16 mouse cellular contexts compared by ENCODE assay signal in the genomic region with DNA sequence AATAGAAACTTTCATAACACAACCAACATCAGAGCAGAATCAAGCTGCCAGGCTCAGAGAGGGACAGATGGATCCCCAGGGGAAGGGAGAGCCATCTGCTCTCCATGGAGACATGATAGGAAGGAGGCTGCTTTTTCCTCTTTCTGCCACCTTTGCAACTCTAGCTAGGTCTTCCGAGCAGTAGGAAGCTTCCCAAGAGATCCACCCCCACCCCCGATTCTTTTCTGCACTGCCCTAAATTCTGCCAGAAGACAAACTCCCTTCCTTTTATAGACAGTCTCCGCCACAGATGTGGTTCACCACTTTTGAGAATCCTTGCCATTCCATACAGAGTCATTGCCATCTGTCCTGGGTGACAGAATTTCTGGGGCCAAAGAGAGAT. TPM values are rescaled to one million over a fixed set of nuclear protein-coding genes. Genes with fewer than 3 reads are reported as not detected.
A peak's percentile ranks its signal among the peaks of the same experiment; 100 is the strongest.
DNase-seq lines count a peak whose midpoint lies in the region; ATAC-seq and TF ChIP-seq lines count a peak whose summit lies in the region.
"Had no signal": no experiment of that assay in that cellular context is flagged by ENCODE, and none has a peak within 500 bp of the region (broad histone marks: within the 10 kb centered on the region; RNA-seq: fewer than 3 reads in every experiment).

No protein-coding gene starts in this region.

- no peaks in the 10 kb centered on the region for H3K9me3 ChIP-seq in hindbrain, postnatal 0 days (ENCODE audit: low read length)
- peaks cover 14% of the 10 kb centered on the region; the same call in 1 of the 2 replicates for H3K9me3 ChIP-seq in hindbrain, embryonic 10.5 days
- H3K9me3 ChIP-seq: heart, embryonic 13.5 days; hindbrain, embryonic 15.5 days; limb, embryonic 15.5 days; midbrain, embryonic 13.5 days; neural tube, embryonic 13.5 days had no signal

- H3K4me3 ChIP-seq in hindbrain, postnatal 0 days (ENCODE audit: low read length), result no peak overlapping the region
- no peak overlapping the region for H3K4me3 ChIP-seq in hindbrain, embryonic 10.5 days
- no peak overlapping the region for H3K4me3 ChIP-seq in lung, adult 2 months (replicated peaks; ENCODE audit: extremely low read depth, low read depth, low read length)
- H3K4me3 ChIP-seq: heart, embryonic 13.5 days; hindbrain, embryonic 15.5 days; limb, embryonic 15.5 days; midbrain, embryonic 13.5 days; neural tube, embryonic 13.5 days had no signal

- DNase-seq in hindbrain, postnatal 0 days (ENCODE audit: low spot score), result peak; percentile 11
- no peak for DNase-seq in hindbrain, embryonic 10.5 days (ENCODE audit: low spot score)
- peak; percentile 45 to 60 for DNase-seq in cerebellum, postnatal 14 days
- DNase-seq in layer of hippocampus, adult 9-11 months, result peak; percentile 73
- peak; percentile 38 to 67 for DNase-seq in right cerebral cortex, postnatal 36 days (ENCODE audit: low spot score in 2 of 2)
- DNase-seq in gastrocnemius, postnatal 14 days, result no peak
- no peak for DNase-seq in lung, adult 2 months
- no peak for DNase-seq in kidney, postnatal 14 days
- DNase-seq: adrenal gland, postnatal 25 days had no signal

- no peak for ATAC-seq in hindbrain, postnatal 0 days
- ATAC-seq: midbrain, embryonic 13.5 days; Patski had no signal

- WGBS in hindbrain, postnatal 0 days, result 60% methylated on average over 3 of the region's 3 CpGs
- 64% methylated on average over 3 of the region's 3 CpGs for WGBS in hindbrain, embryonic 10.5 days
- WGBS in lung, adult 2 months, result 64% methylated on average over 3 of the region's 3 CpGs

- H3K4me2 ChIP-seq in hindbrain, postnatal 0 days (ENCODE audit: low read depth, low read length), result no peak overlapping the region
- H3K4me2 ChIP-seq: heart, embryonic 13.5 days; hindbrain, embryonic 15.5 days; limb, embryonic 15.5 days; midbrain, embryonic 13.5 days; neural tube, embryonic 13.5 days had no signal

- no peak overlapping the region for H3K27ac ChIP-seq in hindbrain, postnatal 0 days
- H3K27ac ChIP-seq in hindbrain, embryonic 10.5 days, result no peak overlapping the region
- H3K27ac ChIP-seq: heart, embryonic 13.5 days; hindbrain, embryonic 15.5 days; kidney, postnatal 0 days; limb, embryonic 15.5 days; midbrain, embryonic 13.5 days; neural tube, embryonic 13.5 days had no signal

- no peaks in the 10 kb centered on the region for H3K4me1 ChIP-seq in hindbrain, postnatal 0 days (ENCODE audit: insufficient read depth, low read length)
- H3K4me1 ChIP-seq in hindbrain, embryonic 10.5 days (replicated peaks), result no peaks in the 10 kb centered on the region
- H3K4me1 ChIP-seq in lung, adult 2 months (ENCODE audit: control insufficient read depth, insufficient read depth, low read length), result no peaks in the 10 kb centered on the region; the same call in 1 of the 2 replicates
- H3K4me1 ChIP-seq: heart, embryonic 13.5 days; hindbrain, embryonic 15.5 days; limb, embryonic 15.5 days; midbrain, embryonic 13.5 days; neural tube, embryonic 13.5 days had no signal

- TF ChIP-seq CTCF in hindbrain, postnatal 0 days (IDR thresholded peaks at IDR 0.05; ENCODE audit: low read depth), result no peak
- TF ChIP-seq CTCF in lung, adult 2 months (IDR thresholded peaks at IDR 0.05; ENCODE audit: insufficient read depth, low read length), result no peak

- no peak for TF ChIP-seq POLR2A in lung, adult 2 months (IDR thresholded peaks at IDR 0.05; ENCODE audit: borderline replicate concordance, extremely low read depth, low read depth, low read length)

- intact Hi-C loops in gastrocnemius, postnatal 14 days (cut with DNase I; ENCODE audit: low total_unique reads), result no loop called here

- H3K27me3 ChIP-seq in hindbrain, postnatal 0 days (ENCODE audit: insufficient read depth, low read length), result no peaks in the 10 kb centered on the region
- H3K27me3 ChIP-seq in hindbrain, embryonic 10.5 days (ENCODE audit: insufficient read depth, poor library complexity, severe bottlenecking), result no peaks in the 10 kb centered on the region; the same call in 1 of the 2 replicates
- H3K27me3 ChIP-seq: hindbrain, embryonic 15.5 days; limb, embryonic 15.5 days; neural tube, embryonic 13.5 days; Patski had no signal

- no peaks in the 10 kb centered on the region for H3K36me3 ChIP-seq in hindbrain, postnatal 0 days (ENCODE audit: insufficient read depth, low read length)
- no peaks in the 10 kb centered on the region for H3K36me3 ChIP-seq in hindbrain, embryonic 10.5 days
- H3K36me3 ChIP-seq: heart, embryonic 13.5 days; hindbrain, embryonic 15.5 days; limb, embryonic 15.5 days; midbrain, embryonic 13.5 days; neural tube, embryonic 13.5 days had no signal

- no peak overlapping the region for H3K9ac ChIP-seq in hindbrain, postnatal 0 days (replicated peaks; ENCODE audit: low read length)
- H3K9ac ChIP-seq: heart, embryonic 13.5 days; hindbrain, embryonic 15.5 days; limb, embryonic 15.5 days; midbrain, embryonic 13.5 days; neural tube, embryonic 13.5 days had no signal

RNA-seq across cellular contexts. Expression of a gene that starts 16.0 kb away (rescaled TPM):
- 60.8 and 68.4 TPM in 2 replicates for total RNA-seq in hindbrain, postnatal 0 days (2014; rRNA removed)
- 49.2 and 49.3 TPM in 2 replicates for polyA plus RNA-seq in hindbrain, postnatal 0 days (2015; fragmentation: Nextera tagmentation; extraction: Ambion mirVana)
- polyA plus RNA-seq in hindbrain, embryonic 10.5 days (2016; fragmentation: Nextera tagmentation; extraction: Ambion mirVana), result 15.1 and 22.6 TPM in 2 replicates
- total RNA-seq in gastrocnemius, postnatal 14 days (2021), result 1 to 10 TPM; 3.3 to 4.7 TPM
- polyA plus RNA-seq in lung, adult 2 months (2012; rRNA removed), result 79.5 and 86.0 TPM in 2 replicates

RNA-seq across cellular contexts. Expression of a gene that starts 29.0 kb away (rescaled TPM):
- total RNA-seq in hindbrain, postnatal 0 days (2014; rRNA removed), result 25.2 and 41.3 TPM in 2 replicates
- polyA plus RNA-seq in hindbrain, postnatal 0 days (2015; fragmentation: Nextera tagmentation; extraction: Ambion mirVana), result 29.8 and 30.2 TPM in 2 replicates
- polyA plus RNA-seq in hindbrain, embryonic 10.5 days (2016; fragmentation: Nextera tagmentation; extraction: Ambion mirVana), result 37.4 and 40.3 TPM in 2 replicates
- 10 to 100 TPM; 11.3 to 11.8 TPM for total RNA-seq in gastrocnemius, postnatal 14 days (2021)
- polyA plus RNA-seq in lung, adult 2 months (2012; rRNA removed), result 104 and 106 TPM in 2 replicates

RNA-seq across cellular contexts. Expression of a gene that starts 29.9 kb away (rescaled TPM):
- 44.4 and 45.6 TPM in 2 replicates for total RNA-seq in hindbrain, postnatal 0 days (2014; rRNA removed)
- polyA plus RNA-seq in hindbrain, postnatal 0 days (2015; fragmentation: Nextera tagmentation; extraction: Ambion mirVana), result 38.1 and 39.8 TPM in 2 replicates
- 45.7 and 48.9 TPM in 2 replicates for polyA plus RNA-seq in hindbrain, embryonic 10.5 days (2016; fragmentation: Nextera tagmentation; extraction: Ambion mirVana)
- 10 to 100 TPM; 11.2 to 12.6 TPM for total RNA-seq in gastrocnemius, postnatal 14 days (2021)
- polyA plus RNA-seq in lung, adult 2 months (2012; rRNA removed), result 26.3 and 33.1 TPM in 2 replicates

RNA-seq across cellular contexts. Expression of a gene that starts 46.3 kb away (rescaled TPM):
- total RNA-seq in hindbrain, postnatal 0 days (2014; rRNA removed), result 19.9 and 24.6 TPM in 2 replicates
- 15.8 and 17.4 TPM in 2 replicates for polyA plus RNA-seq in hindbrain, postnatal 0 days (2015; fragmentation: Nextera tagmentation; extraction: Ambion mirVana)
- 10.0 and 12.1 TPM in 2 replicates for polyA plus RNA-seq in hindbrain, embryonic 10.5 days (2016; fragmentation: Nextera tagmentation; extraction: Ambion mirVana)
- 1 to 10 TPM; 2.5 to 3.7 TPM for total RNA-seq in gastrocnemius, postnatal 14 days (2021)
- polyA plus RNA-seq in lung, adult 2 months (2012; rRNA removed), result 16.6 and 21.0 TPM in 2 replicates

RNA-seq across cellular contexts. Expression of a gene that starts 48.6 kb away (rescaled TPM):
- total RNA-seq in hindbrain, postnatal 0 days (2014; rRNA removed), result 23.8 and 26.8 TPM in 2 replicates
- polyA plus RNA-seq in hindbrain, postnatal 0 days (2015; fragmentation: Nextera tagmentation; extraction: Ambion mirVana), result 15.9 and 20.8 TPM in 2 replicates
- 4.7 and 6.1 TPM in 2 replicates for polyA plus RNA-seq in hindbrain, embryonic 10.5 days (2016; fragmentation: Nextera tagmentation; extraction: Ambion mirVana)
- under 1 TPM in 1 of 2 experiments, not detected in 1; 0.27 TPM for total RNA-seq in gastrocnemius, postnatal 14 days (2021)
- 67.1 and 103 TPM in 2 replicates for polyA plus RNA-seq in lung, adult 2 months (2012; rRNA removed)
- total RNA-seq: adrenal gland, postnatal 25 days had no signal
- polyA plus RNA-seq: Patski had no signal

Comparison
In these comparisons a context has a peak if more than half of its experiments do, and no peak if none do; other contexts are left out.
1. DNase-seq: peak in hindbrain, postnatal 0 days (single experiment), cerebellum, postnatal 14 days (2 of 2), layer of hippocampus, adult 9-11 months (single experiment) and right cerebral cortex, postnatal 36 days (2 of 2); none in hindbrain, embryonic 10.5 days (single experiment), gastrocnemius, postnatal 14 days (single experiment), lung, adult 2 months (single experiment) and kidney, postnatal 14 days (single experiment).